Mouse (Mus musculus) embryonic facial prominence, embryonic 12.5 days (tissue): ENCODE measurements at regions not wholly inside any gene's neighbourhood (a gene's known extent, or its start where the extent isn't known, plus 50 kb on each side); places are given as distances from the start of the nearest gene placed in this dataset.

Experiments
- ATAC-seq: fragments of 200-750 bp; cut with Nextera tagmentation; 2 replicates; pipeline ENCODE4 v1.8.0; 2017; ENCODE audit not compliant: insufficient number of reproducible peaks, insufficient read depth, low FRiP score, low TSS enrichment
- H3K27ac ChIP-seq: fragments of 300-500 bp; sonication (generic); 2 replicates; pipeline ENCODE4 v1.5.1; 2016; ENCODE audit warnings: mild to moderate bottlenecking
- H3K27me3 ChIP-seq: fragments of 300-500 bp; sonication (generic); 2 replicates; pipeline ENCODE4 v1.6.1; 2016; ENCODE audit warnings: mild to moderate bottlenecking, moderate library complexity
- H3K36me3 ChIP-seq: fragments of 300-500 bp; sonication (generic); 2 replicates; pipeline ENCODE4 v1.6.1; 2016; ENCODE audit warnings: mild to moderate bottlenecking
- H3K4me1 ChIP-seq: fragments of 300-500 bp; sonication (generic); 2 replicates; pipeline ENCODE4 v1.6.1; 2016
- H3K4me2 ChIP-seq: fragments of 300-500 bp; sonication (generic); replicated peaks from 2 replicates; pipeline ENCODE4 v1.6.1; 2016; ENCODE audit warnings: mild to moderate bottlenecking, moderate library complexity
- H3K4me3 ChIP-seq: fragments of 300-500 bp; sonication (generic); 2 replicates; pipeline ENCODE4 v1.5.1; 2016; ENCODE audit warnings: mild to moderate bottlenecking
- H3K9ac ChIP-seq: fragments of 300-500 bp; sonication (generic); 2 replicates; pipeline ENCODE4 v1.6.1; 2016; ENCODE audit warnings: mild to moderate bottlenecking, moderate library complexity
- H3K9me3 ChIP-seq: fragments of 300-500 bp; sonication (generic); 2 replicates; pipeline ENCODE4 v1.6.1; 2016; ENCODE audit warnings: mild to moderate bottlenecking, moderate library complexity
- WGBS: fragments of 180-500 bp; shearing (Covaris S2); methylation state at CpG from one replicate; pipeline ENCODE4 v1.1.7; 2016; 5-methylcytosine and 5-hydroxymethylcytosine counted together

GRCm38 (mm10) chr16:29879665-29880064 is 184.5 kb upstream of the Hes1 start:
- no peak overlapping the region for H3K9ac ChIP-seq
- no peak overlapping the region for H3K4me2 ChIP-seq
- H3K9me3 ChIP-seq: no peaks in the 10 kb centered on the region
- no peak for ATAC-seq
- H3K27me3 ChIP-seq: 0 out of 2 replicates have a peak, but pooled peaks cover 2% of the 10 kb centered on the region
- H3K36me3 ChIP-seq: no peaks in the 10 kb centered on the region
- no peak overlapping the region for H3K27ac ChIP-seq
- H3K4me1 ChIP-seq: peaks cover 45% of the 10 kb centered on the region
- no peak overlapping the region for H3K4me3 ChIP-seq
- 87% methylated on average over 6 of the region's 6 CpGs for WGBS

DNA sequence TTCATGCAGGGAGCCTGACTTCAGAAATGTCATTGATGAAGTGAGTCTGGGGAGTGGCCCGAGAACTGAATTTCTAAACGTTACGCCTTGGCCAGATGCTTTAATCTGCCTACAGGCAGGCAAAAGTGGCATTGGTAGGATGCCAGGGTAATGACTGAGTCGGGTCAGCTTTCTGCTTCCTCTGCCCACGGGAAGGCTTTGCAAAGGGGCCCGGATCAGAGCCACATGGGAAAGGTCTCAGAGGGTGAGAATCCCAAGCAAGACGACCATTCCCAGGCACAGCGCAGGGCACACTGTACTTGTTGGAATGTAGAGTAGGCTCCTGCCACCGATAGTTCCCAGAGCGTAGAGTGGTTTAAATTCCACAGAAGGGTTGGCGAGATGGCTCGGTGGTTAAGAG is 182.7 kb upstream of the Hes1 start:
- no peak for ATAC-seq
- Histone ChIP-seq H3K4me3 (no peak overlapping the region), H3K27me3 (no peaks in the 10 kb centered on the region), H3K27ac (no peak overlapping the region), H3K36me3 (no peaks in the 10 kb centered on the region), H3K9me3 (no peaks in the 10 kb centered on the region), H3K9ac (no peak overlapping the region), H3K4me1 (peaks cover 41% of the 10 kb centered on the region), H3K4me2 (no peak overlapping the region)
- 36% methylated on average over 12 of the region's 12 CpGs for WGBS

DNA sequence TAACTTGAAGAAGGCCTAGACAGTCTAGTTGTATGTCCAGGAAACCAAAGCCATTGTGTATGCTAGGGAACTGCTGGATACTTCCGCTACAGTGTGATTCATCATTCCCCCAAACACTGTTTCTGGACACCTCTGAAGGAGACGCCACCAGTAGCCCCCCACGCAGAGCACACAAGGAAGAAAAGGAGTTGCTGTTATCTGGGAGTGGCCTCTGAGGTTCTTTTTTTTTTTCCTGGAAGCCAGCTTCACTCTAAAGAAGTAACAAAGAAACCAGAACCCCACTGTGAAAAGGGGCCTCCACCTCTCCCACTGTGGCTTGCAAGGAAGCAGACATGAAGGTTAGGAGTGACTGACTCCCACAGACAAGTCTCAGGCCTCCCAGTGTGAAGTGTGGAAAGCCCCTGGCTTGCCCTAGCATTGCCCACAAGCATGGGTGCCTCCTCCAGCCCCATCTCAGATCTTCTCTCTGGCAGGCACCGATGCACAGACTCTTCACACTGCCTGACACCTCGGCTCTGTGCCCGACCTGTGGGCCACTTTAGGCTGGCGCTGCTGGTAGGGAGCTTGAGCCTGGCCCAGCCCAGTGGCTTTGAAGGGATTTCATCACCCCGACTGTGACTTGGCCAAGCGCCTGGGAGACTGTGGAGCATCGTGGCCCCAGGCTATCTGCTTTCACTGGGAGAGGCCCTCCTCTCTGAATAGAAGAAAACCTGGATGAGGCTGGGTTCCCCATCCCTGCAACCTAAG is 181.8 kb upstream of the Hes1 start:
- Histone ChIP-seq H3K4me1 (peaks cover 35% of the 10 kb centered on the region), H3K9ac (no peak overlapping the region), H3K4me2 (no peak overlapping the region), H3K36me3 (no peaks in the 10 kb centered on the region), H3K27me3 (no peaks in the 10 kb centered on the region), H3K9me3 (no peaks in the 10 kb centered on the region), H3K27ac (0 out of 2 replicates have a peak overlapping the region, but pooled peaks have one; percentile 43), H3K4me3 (no peak overlapping the region)
- 21% methylated on average over 10 of the region's 10 CpGs for WGBS
- 0 out of 2 replicates have a peak, but pooled peaks have one; percentile 22 for ATAC-seq

DNA sequence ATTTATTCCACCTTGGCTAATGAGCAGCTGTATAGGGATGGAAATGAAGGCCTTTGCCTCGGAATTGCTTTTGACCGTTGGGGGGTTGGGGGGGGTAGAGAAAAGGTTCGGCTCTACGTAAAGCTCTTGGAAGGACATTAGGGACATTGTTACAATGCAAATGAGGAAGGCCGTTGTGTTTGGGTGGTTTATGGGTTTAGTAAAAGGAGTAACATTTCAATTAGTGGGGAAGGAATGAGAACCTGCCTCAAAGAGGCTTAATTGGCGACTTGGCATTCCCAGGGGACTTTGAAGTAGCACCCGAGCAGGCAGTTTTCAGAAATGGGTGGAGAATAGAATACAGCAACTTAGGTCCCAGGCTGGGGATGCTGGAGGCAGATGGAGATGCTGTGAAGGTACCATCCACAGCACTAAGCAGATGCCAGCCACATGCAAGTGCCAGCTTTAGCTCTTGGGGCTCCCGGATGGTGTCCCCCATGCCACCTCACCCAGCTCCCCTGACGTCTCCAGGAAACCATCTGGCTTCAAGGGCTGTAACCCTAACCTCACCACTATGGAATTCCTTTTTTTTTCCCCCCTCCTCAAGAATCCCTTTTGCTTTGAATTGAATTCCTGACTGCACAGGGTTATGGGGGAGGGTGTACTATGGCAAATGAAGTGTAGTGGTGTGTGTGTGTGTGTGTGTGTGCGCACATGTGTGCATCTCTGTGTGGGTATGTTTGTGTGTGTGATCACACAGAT is 180.8 kb upstream of the Hes1 start:
- no peak overlapping the region for H3K4me2 ChIP-seq
- no peak overlapping the region for H3K4me3 ChIP-seq
- H3K27me3 ChIP-seq: no peaks in the 10 kb centered on the region
- H3K9me3 ChIP-seq: no peaks in the 10 kb centered on the region
- H3K27ac ChIP-seq: no peak overlapping the region
- WGBS: 19% methylated on average over 10 of the region's 10 CpGs
- H3K4me1 ChIP-seq: peaks cover 34% of the 10 kb centered on the region
- H3K36me3 ChIP-seq: no peaks in the 10 kb centered on the region
- peak; percentile 75 for ATAC-seq
- no peak overlapping the region for H3K9ac ChIP-seq

DNA sequence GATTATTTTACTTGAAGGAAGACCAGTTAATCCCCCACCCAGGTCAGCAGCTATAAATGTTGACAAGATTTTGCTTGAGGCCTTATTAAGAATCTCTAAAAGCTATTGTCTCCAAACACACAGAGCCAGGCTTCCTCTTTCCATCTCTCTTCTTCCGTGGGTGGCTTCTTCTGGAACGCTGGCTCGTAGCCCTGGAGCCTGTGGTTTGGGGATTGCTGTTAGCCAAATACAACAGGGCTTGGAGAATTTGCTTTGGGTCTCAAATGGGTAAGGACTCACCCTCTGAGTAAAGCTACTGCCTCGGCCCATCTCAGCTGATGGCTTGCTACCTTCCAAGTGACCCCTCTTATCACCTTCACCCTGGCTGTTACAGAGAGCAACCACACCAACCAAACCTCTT is 179.3 kb upstream of the Hes1 start:
- Histone ChIP-seq H3K27ac (no peak overlapping the region), H3K4me2 (no peak overlapping the region), H3K9ac (no peak overlapping the region), H3K27me3 (no peaks in the 10 kb centered on the region), H3K4me3 (no peak overlapping the region), H3K36me3 (no peaks in the 10 kb centered on the region), H3K9me3 (no peaks in the 10 kb centered on the region), H3K4me1 (peaks cover 39% of the 10 kb centered on the region)
- ATAC-seq: no peak
- WGBS: 86% methylated on average over 4 of the region's 4 CpGs

GRCm38 (mm10) chr16:29886755-29887154 is 177.4 kb upstream of the Hes1 start:
- no peak for ATAC-seq
- Histone ChIP-seq H3K27ac (no peak overlapping the region), H3K36me3 (no peaks in the 10 kb centered on the region), H3K4me3 (no peak overlapping the region), H3K27me3 (no peaks in the 10 kb centered on the region), H3K9me3 (no peaks in the 10 kb centered on the region), H3K4me2 (no peak overlapping the region), H3K4me1 (peaks cover 30% of the 10 kb centered on the region), H3K9ac (no peak overlapping the region)
- 85% methylated on average over 4 of the region's 4 CpGs for WGBS

DNA sequence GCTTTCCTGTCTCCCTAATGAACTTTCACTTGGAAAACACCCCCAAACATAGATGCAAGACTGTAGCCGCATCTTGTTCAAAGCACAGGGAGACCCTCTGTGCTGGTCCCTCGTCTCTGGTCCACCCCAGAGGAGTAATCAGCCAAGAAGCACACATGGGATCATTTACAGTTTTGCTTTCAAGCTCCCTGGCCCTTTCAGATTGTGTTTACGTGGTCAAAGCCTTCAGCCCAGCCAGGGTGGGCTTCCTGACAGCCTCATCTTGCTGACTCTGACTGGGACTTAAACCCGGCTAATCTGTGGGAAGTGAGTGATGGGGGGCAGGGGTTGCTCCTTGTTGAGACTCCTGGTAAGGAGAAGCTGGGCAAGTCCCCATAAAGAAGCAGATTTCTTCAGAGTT is 174.8 kb upstream of the Hes1 start:
- H3K4me2 ChIP-seq: no peak overlapping the region
- H3K36me3 ChIP-seq: no peaks in the 10 kb centered on the region
- no peaks in the 10 kb centered on the region for H3K9me3 ChIP-seq
- no peak overlapping the region for H3K9ac ChIP-seq
- no peaks in the 10 kb centered on the region for H3K27me3 ChIP-seq
- 14% methylated on average over 4 of the region's 4 CpGs for WGBS
- no peak overlapping the region for H3K27ac ChIP-seq
- no peak for ATAC-seq
- peaks cover 22% of the 10 kb centered on the region for H3K4me1 ChIP-seq
- H3K4me3 ChIP-seq: no peak overlapping the region

DNA sequence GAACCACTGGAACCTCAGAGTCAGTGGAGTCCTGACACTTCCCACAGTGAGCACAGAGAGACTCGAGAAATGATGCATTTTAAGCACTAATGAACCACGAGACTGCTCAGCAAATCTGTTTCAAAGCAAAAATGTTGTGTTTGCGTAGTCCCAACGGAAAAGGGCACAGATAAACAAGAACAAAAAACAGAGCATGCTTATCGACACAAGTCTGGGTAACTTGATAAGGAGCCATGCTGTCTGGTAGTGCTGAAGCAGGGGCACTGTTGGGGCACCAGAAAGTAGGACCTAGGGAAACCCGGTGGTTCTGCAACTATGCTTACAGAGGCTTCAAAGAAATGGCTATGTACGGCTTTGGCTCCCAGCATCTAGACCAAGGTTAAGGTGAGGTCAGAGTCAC is 172.7 kb upstream of the Hes1 start:
- no peaks in the 10 kb centered on the region for H3K9me3 ChIP-seq
- peaks cover 33% of the 10 kb centered on the region for H3K4me1 ChIP-seq
- H3K9ac ChIP-seq: no peak overlapping the region
- 54% methylated on average over 7 of the region's 7 CpGs for WGBS
- H3K27ac ChIP-seq: no peak overlapping the region
- H3K27me3 ChIP-seq: no peaks in the 10 kb centered on the region
- H3K4me3 ChIP-seq: no peak overlapping the region
- ATAC-seq: no peak
- no peak overlapping the region for H3K4me2 ChIP-seq
- no peaks in the 10 kb centered on the region for H3K36me3 ChIP-seq

DNA sequence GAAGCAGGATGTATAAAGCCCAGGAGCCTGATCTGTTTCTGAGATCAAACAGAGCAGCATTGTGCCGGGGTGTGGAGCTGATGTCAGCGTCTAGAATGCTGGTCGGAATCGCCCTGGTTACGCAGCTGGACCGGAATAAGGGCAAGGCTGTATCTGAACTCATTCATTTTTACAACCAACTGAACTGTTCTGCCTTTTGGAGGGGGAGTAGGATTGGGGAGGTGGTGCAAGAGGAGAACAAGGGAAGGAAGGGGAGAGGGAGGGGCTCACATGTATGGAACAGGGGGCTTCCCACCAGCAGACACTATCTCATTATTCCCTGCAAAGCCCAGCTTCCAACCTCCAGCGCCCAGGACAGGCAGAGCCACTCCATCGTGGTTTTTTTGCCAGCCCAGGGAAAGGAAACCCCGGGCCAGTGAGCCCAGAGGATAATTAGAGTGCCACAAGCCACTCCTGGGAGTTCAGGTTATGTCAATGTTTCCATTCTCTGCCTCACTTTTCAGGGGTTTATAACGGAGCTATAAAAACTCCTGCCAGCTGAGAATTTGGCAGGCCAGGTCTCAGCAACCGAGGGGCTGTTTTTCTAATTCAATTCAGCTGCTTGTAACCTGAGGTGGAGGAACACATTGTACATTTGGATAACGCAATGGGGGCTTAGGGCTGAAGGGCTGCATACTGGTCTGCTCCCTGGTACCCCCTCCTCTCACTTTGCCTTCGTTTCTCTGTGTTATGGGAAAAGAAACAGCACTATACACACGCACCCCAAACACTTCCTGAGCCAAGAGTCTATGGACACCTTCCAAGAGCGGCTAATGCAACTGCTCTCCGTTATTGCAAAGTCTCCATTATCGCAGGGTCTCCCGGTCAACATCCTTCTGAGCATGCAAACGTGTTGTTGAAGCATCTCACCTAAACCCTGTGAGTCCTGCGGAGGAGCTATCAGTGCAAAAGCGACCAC is 170.0 kb upstream of the Hes1 start:
- H3K9ac ChIP-seq: no peak overlapping the region

DNA sequence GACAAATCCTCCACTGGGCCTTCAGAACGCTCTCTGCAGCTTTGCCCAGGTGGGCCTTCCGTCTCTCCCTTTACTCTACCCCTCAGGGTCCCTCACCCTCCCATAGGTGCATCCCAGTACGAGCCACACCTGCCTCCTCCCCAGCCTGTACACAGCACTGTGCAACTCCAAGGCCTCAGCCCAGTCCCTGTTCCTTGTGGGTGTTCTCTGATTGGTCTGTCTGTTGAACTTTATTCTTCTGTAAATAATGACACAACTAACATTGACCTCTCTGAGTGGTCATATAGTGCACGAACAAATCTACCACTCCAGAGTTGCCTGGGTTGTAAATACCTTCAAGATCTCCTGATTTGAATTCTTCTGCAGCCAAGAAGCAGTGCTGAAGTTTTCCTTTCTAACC is 167.8 kb upstream of the Hes1 start:
- H3K4me1 ChIP-seq: peaks cover 28% of the 10 kb centered on the region
- H3K27me3 ChIP-seq: no peaks in the 10 kb centered on the region
- H3K9ac ChIP-seq: no peak overlapping the region
- ATAC-seq: no peak
- no peaks in the 10 kb centered on the region for H3K9me3 ChIP-seq
- WGBS: 74% methylated on average over 4 of the region's 4 CpGs
- no peaks in the 10 kb centered on the region for H3K36me3 ChIP-seq
- no peak overlapping the region for H3K4me2 ChIP-seq
- no peak overlapping the region for H3K4me3 ChIP-seq
- no peak overlapping the region for H3K27ac ChIP-seq

More for the DNA sequence above, 170.0 kb upstream of the Hes1 start:
- WGBS: 24% methylated on average over 21 of the region's 21 CpGs
- Histone ChIP-seq H3K9me3 (no peaks in the 10 kb centered on the region), H3K4me2 (peak overlapping the region; percentile 18), H3K36me3 (no peaks in the 10 kb centered on the region), H3K27me3 (no peaks in the 10 kb centered on the region), H3K4me3 (no peak overlapping the region), H3K4me1 (peaks cover 33% of the 10 kb centered on the region), H3K27ac (peak overlapping the region; percentile 79)
- peak; percentile 75 for ATAC-seq

GRCm38 (mm10) chr16:29903510-29903909 is 160.7 kb upstream of the Hes1 start:
- H3K9me3 ChIP-seq: no peaks in the 10 kb centered on the region
- H3K27me3 ChIP-seq: no peaks in the 10 kb centered on the region
- H3K4me1 ChIP-seq: peaks cover 29% of the 10 kb centered on the region
- no peak for ATAC-seq
- no peak overlapping the region for H3K4me2 ChIP-seq
- H3K27ac ChIP-seq: no peak overlapping the region
- H3K9ac ChIP-seq: no peak overlapping the region
- H3K4me3 ChIP-seq: no peak overlapping the region
- H3K36me3 ChIP-seq: no peaks in the 10 kb centered on the region
- 61% methylated on average over 8 of the region's 8 CpGs for WGBS
